ENCODE assay signal across 22 mouse cellular contexts in genomic region chr8:91851359-91851758, GRCm38 (mm10). TPM values are rescaled to one million over a fixed set of nuclear protein-coding genes. Genes with fewer than 3 reads are reported as not detected.
DNase-seq lines count a peak whose midpoint lies in the region; ATAC-seq lines count a peak whose summit lies in the region.
"Had no signal": no experiment of that assay in that cellular context is flagged by ENCODE, and none has a peak within 500 bp of the region (broad histone marks: within the 10 kb centered on the region; RNA-seq: fewer than 3 reads in every experiment).

No protein-coding gene starts in this region.

- WGBS in kidney, embryonic 15.5 days, result 62% methylated on average over 10 of the region's 10 CpGs
- WGBS in kidney, embryonic 16.5 days, result 58% methylated on average over 10 of the region's 10 CpGs

- no peaks in the 10 kb centered on the region for H3K36me3 ChIP-seq in kidney, embryonic 15.5 days
- no peaks in the 10 kb centered on the region for H3K36me3 ChIP-seq in kidney, embryonic 16.5 days (ENCODE audit: insufficient read depth, low read length)
- H3K36me3 ChIP-seq: embryonic facial prominence, embryonic 12.5 days; embryonic facial prominence, embryonic 15.5 days; forebrain, embryonic 12.5 days; forebrain, embryonic 15.5 days; hindbrain, embryonic 12.5 days; hindbrain, embryonic 15.5 days had no signal

- ATAC-seq in kidney, embryonic 15.5 days (replicated peaks; ENCODE audit: low FRiP score), result no peak
- no peak for ATAC-seq in kidney, embryonic 16.5 days (ENCODE audit: low FRiP score, low TSS enrichment)
- ATAC-seq: CD4-positive, CD25-positive, alpha-beta regulatory T cell, adult 4 months; forebrain, embryonic 15.5 days had no signal

- peak; percentile 40 for DNase-seq in kidney, adult 18-20 months
- peak; percentile 72 for DNase-seq in kidney, adult 9 months
- DNase-seq in kidney, postnatal 25 days, result peak; percentile 38 to 58
- no peak for DNase-seq in urinary bladder, postnatal 25 days (ENCODE audit: low spot score)
- DNase-seq: adrenal gland, adult 2 months; adrenal gland, postnatal 14 days; cerebellum, adult 11 months; cerebellum, adult 2 months; cerebellum, adult 9-11 months; cerebellum, postnatal 25 days; gastrocnemius, postnatal 25 days; heart, adult 18-20 months had no signal

- H3K4me3 ChIP-seq in kidney, embryonic 15.5 days (replicated peaks), result no peak overlapping the region
- H3K4me3 ChIP-seq in kidney, embryonic 16.5 days (ENCODE audit: low read length), result no peak overlapping the region
- H3K4me3 ChIP-seq: embryonic facial prominence, embryonic 12.5 days; embryonic facial prominence, embryonic 15.5 days; forebrain, embryonic 12.5 days; forebrain, embryonic 15.5 days; hindbrain, embryonic 12.5 days; hindbrain, embryonic 15.5 days had no signal

- peaks cover 15% of the 10 kb centered on the region; the same call in 1 of the 2 replicates for H3K27me3 ChIP-seq in kidney, embryonic 15.5 days
- no peaks in the 10 kb centered on the region for H3K27me3 ChIP-seq in kidney, embryonic 16.5 days (ENCODE audit: insufficient read depth, low read length)
- H3K27me3 ChIP-seq: embryonic facial prominence, embryonic 15.5 days; hindbrain, embryonic 15.5 days had no signal

- no peaks in the 10 kb centered on the region for H3K9me3 ChIP-seq in kidney, embryonic 15.5 days (replicated peaks)
- no peaks in the 10 kb centered on the region for H3K9me3 ChIP-seq in kidney, embryonic 16.5 days (ENCODE audit: low read length)
- H3K9me3 ChIP-seq: embryonic facial prominence, embryonic 12.5 days; embryonic facial prominence, embryonic 15.5 days; forebrain, embryonic 12.5 days; forebrain, embryonic 15.5 days; hindbrain, embryonic 12.5 days; hindbrain, embryonic 15.5 days had no signal

- H3K4me2 ChIP-seq in kidney, embryonic 15.5 days, result no peak overlapping the region
- H3K4me2 ChIP-seq in kidney, embryonic 16.5 days (replicated peaks; ENCODE audit: low read depth, low read length), result no peak overlapping the region
- H3K4me2 ChIP-seq: embryonic facial prominence, embryonic 12.5 days; embryonic facial prominence, embryonic 15.5 days; forebrain, embryonic 12.5 days; forebrain, embryonic 15.5 days; heart, embryonic 11.5 days; hindbrain, embryonic 12.5 days; hindbrain, embryonic 15.5 days had no signal

- H3K27ac ChIP-seq in kidney, embryonic 15.5 days, result no peak overlapping the region
- H3K27ac ChIP-seq in kidney, embryonic 16.5 days (ENCODE audit: low read length), result no peak overlapping the region
- H3K27ac ChIP-seq: embryonic facial prominence, embryonic 12.5 days; embryonic facial prominence, embryonic 15.5 days; forebrain, embryonic 12.5 days; forebrain, embryonic 15.5 days; hindbrain, embryonic 12.5 days; hindbrain, embryonic 15.5 days had no signal

- H3K9ac ChIP-seq in kidney, embryonic 15.5 days, result no peak overlapping the region
- H3K9ac ChIP-seq in kidney, embryonic 16.5 days (replicated peaks; ENCODE audit: low read length), result no peak overlapping the region
- H3K9ac ChIP-seq: embryonic facial prominence, embryonic 12.5 days; embryonic facial prominence, embryonic 15.5 days; forebrain, embryonic 12.5 days; forebrain, embryonic 15.5 days; hindbrain, embryonic 12.5 days; hindbrain, embryonic 15.5 days had no signal

- no peaks in the 10 kb centered on the region for H3K4me1 ChIP-seq in kidney, embryonic 15.5 days
- no peaks in the 10 kb centered on the region for H3K4me1 ChIP-seq in kidney, embryonic 16.5 days (ENCODE audit: insufficient read depth, low read length)
- H3K4me1 ChIP-seq: embryonic facial prominence, embryonic 12.5 days; embryonic facial prominence, embryonic 15.5 days; forebrain, embryonic 15.5 days; hindbrain, embryonic 15.5 days had no signal

RNA-seq across cellular contexts. Expression of gene Irx3, which starts 49.5 kb away (rescaled TPM):
- polyA plus RNA-seq in kidney, embryonic 15.5 days (2015; fragmentation: Nextera tagmentation; extraction: Ambion mirVana), result 15.6 TPM in 2 replicates
- polyA plus RNA-seq in kidney, embryonic 16.5 days (2015; fragmentation: Nextera tagmentation; extraction: Ambion mirVana), result 14.5 and 14.7 TPM in 2 replicates
- polyA plus RNA-seq: CD4-positive, CD25-positive, alpha-beta regulatory T cell, adult 4 months had no signal
